38 mouse cellular contexts compared by ENCODE assay signal in genomic region chr6:72484887-72485286, GRCm38 (mm10). TPM values are rescaled to one million over a fixed set of nuclear protein-coding genes. Genes with fewer than 3 reads are reported as not detected.
"Had no signal": no experiment of that assay in that cellular context is flagged by ENCODE, and none has a peak within 500 bp of the region (broad histone marks: within the 10 kb centered on the region; RNA-seq: fewer than 3 reads in every experiment).

No protein-coding gene starts in this region.

- H3K4me2 ChIP-seq: limb, embryonic 12.5 days; limb, embryonic 13.5 days; limb, embryonic 15.5 days; liver, embryonic 11.5 days; liver, embryonic 12.5 days; liver, embryonic 13.5 days; liver, embryonic 15.5 days; lung, embryonic 14.5 days; lung, embryonic 15.5 days; midbrain, embryonic 11.5 days; midbrain, embryonic 12.5 days; midbrain, embryonic 13.5 days; midbrain, embryonic 15.5 days; neural tube, embryonic 12.5 days had no signal

- H3K27ac ChIP-seq: limb, embryonic 10.5 days; limb, embryonic 12.5 days; limb, embryonic 13.5 days; limb, embryonic 15.5 days; liver, embryonic 12.5 days; liver, embryonic 13.5 days; liver, embryonic 14.5 days; liver, embryonic 15.5 days; lung, embryonic 15.5 days; macrophage; midbrain, embryonic 10.5 days; midbrain, embryonic 12.5 days; midbrain, embryonic 13.5 days; midbrain, embryonic 15.5 days; neural tube, embryonic 12.5 days had no signal

- H3K36me3 ChIP-seq: limb, embryonic 10.5 days; limb, embryonic 12.5 days; limb, embryonic 13.5 days; limb, embryonic 15.5 days; liver, embryonic 12.5 days; liver, embryonic 13.5 days; liver, embryonic 15.5 days; lung, embryonic 15.5 days; midbrain, embryonic 10.5 days; midbrain, embryonic 12.5 days; midbrain, embryonic 13.5 days; midbrain, embryonic 15.5 days; neural tube, embryonic 12.5 days had no signal

- DNase-seq: left cerebral cortex, postnatal 4 days; liver; liver, embryonic 13.5 days; lung, adult 18-20 months; lung, adult 2 months; lung, embryonic 14.5 days; lung, postnatal 10 days; lung, postnatal 14 days; lung, postnatal 36 days; lung, postnatal 4 days; midbrain, embryonic 14.5 days had no signal

- H3K4me3 ChIP-seq: limb, embryonic 10.5 days; limb, embryonic 12.5 days; limb, embryonic 13.5 days; limb, embryonic 15.5 days; liver, embryonic 12.5 days; liver, embryonic 13.5 days; liver, embryonic 15.5 days; lung, embryonic 15.5 days; megakaryocyte, embryonic 14.5 days; midbrain, embryonic 10.5 days; midbrain, embryonic 12.5 days; midbrain, embryonic 13.5 days; midbrain, embryonic 15.5 days; myocyte; neural tube, embryonic 12.5 days had no signal

- H3K27me3 ChIP-seq: limb, embryonic 12.5 days; limb, embryonic 13.5 days; limb, embryonic 15.5 days; liver, embryonic 12.5 days; liver, embryonic 13.5 days; liver, embryonic 15.5 days; lung, embryonic 15.5 days; midbrain, embryonic 12.5 days; midbrain, embryonic 13.5 days; midbrain, embryonic 15.5 days; neural tube, embryonic 12.5 days had no signal

- ATAC-seq: liver, embryonic 12.5 days; lung, postnatal 0 days; midbrain, embryonic 13.5 days; midbrain, embryonic 15.5 days; midbrain, embryonic 16.5 days had no signal

- H3K9me3 ChIP-seq: limb, embryonic 10.5 days; limb, embryonic 12.5 days; limb, embryonic 13.5 days; limb, embryonic 15.5 days; liver, embryonic 12.5 days; liver, embryonic 13.5 days; liver, embryonic 15.5 days; lung, embryonic 15.5 days; megakaryocyte, embryonic 14.5 days; midbrain, embryonic 10.5 days; midbrain, embryonic 12.5 days; midbrain, embryonic 13.5 days; midbrain, embryonic 15.5 days; neural tube, embryonic 12.5 days had no signal

- H3K9ac ChIP-seq: limb, embryonic 12.5 days; limb, embryonic 13.5 days; limb, embryonic 15.5 days; liver, embryonic 12.5 days; liver, embryonic 13.5 days; liver, embryonic 14.5 days; liver, embryonic 15.5 days; lung, embryonic 14.5 days; lung, embryonic 15.5 days; midbrain, embryonic 12.5 days; midbrain, embryonic 13.5 days; midbrain, embryonic 15.5 days; neural tube, embryonic 12.5 days had no signal

- H3K4me1 ChIP-seq: limb, embryonic 10.5 days; limb, embryonic 12.5 days; liver, embryonic 15.5 days; lung, embryonic 15.5 days; midbrain, embryonic 10.5 days; midbrain, embryonic 12.5 days; midbrain, embryonic 13.5 days; midbrain, embryonic 15.5 days; neural tube, embryonic 12.5 days had no signal

RNA-seq across cellular contexts. Expression of gene Sh2d6, which starts 36.6 kb away (rescaled TPM):
- total RNA-seq: megakaryocyte progenitor cell, adult 5-6 weeks; megakaryocyte-erythroid progenitor cell, adult 5-6 weeks; midbrain, postnatal 0 days; monocyte, adult 5-6 weeks had no signal
- polyA plus RNA-seq: liver, embryonic 11.5 days; liver, embryonic 12.5 days; liver, embryonic 13.5 days; liver, embryonic 14.5 days; liver, embryonic 15.5 days; liver, embryonic 16.5 days; lung, embryonic 14.5 days; lung, embryonic 15.5 days; lung, embryonic 16.5 days; lung, postnatal 0 days; neural tube, embryonic 11.5 days had no signal
